Mouse (Mus musculus): ENCODE measurements around the gene Ntf3.

- TF ChIP-seq CTCF (IDR thresholded peaks at IDR 0.05; ENCODE audit: low read depth) (no peak), EP300 (IDR thresholded peaks at IDR 0.05; ENCODE audit: low read depth) (no peak)
Observed at GRCm38 (mm10) chr6:126166548-126167207, at the start of gene Ntf3.
